Mouse (Mus musculus): ENCODE data around the gene Gm47959. TPM values are rescaled to one million over a fixed set of nuclear protein-coding genes. Genes with fewer than 3 reads are reported as not detected.

Gm47959 gene
- polyA plus RNA-seq, 1 experiment = not detected

GRCm38 (mm10) chr1:83006218-83007179, 6.2 kb downstream of the Gm47959 start:
- Histone ChIP-seq H3K4me3 (replicated peaks; ENCODE audit: insufficient read depth, low read depth, low read length) (no peak overlapping the region), H3K27ac (ENCODE audit: insufficient read depth, low read length) (no peak overlapping the region), H3K27me3 (ENCODE audit: control insufficient read depth, insufficient read depth, low read length) (no peaks in the 10 kb centered on the region), H3K4me1 (ENCODE audit: control insufficient read depth, insufficient read depth, low read length) (no peaks in the 10 kb centered on the region)
- TF ChIP-seq POLR2A (IDR thresholded peaks at IDR 0.05; ENCODE audit: borderline replicate concordance, insufficient read depth, low read length) (no peak), CTCF (IDR thresholded peaks at IDR 0.05; ENCODE audit: borderline replicate concordance, insufficient read depth, low read depth, low read length) (no peak)
- DNase-seq = no peak
- 82% methylated on average over 8 of the region's 8 CpGs for WGBS

GRCm38 (mm10) chr1:83007471-83007870, 7.1 kb downstream of the Gm47959 start:
- no peak for DNase-seq
- H3K4me1 ChIP-seq (ENCODE audit: control insufficient read depth, insufficient read depth, low read length) = no peaks in the 10 kb centered on the region
- whole genome bisulfite sequencing = 52% methylated on average over 6 of the region's 6 CpGs
- no peak overlapping the region for H3K4me3 ChIP-seq (replicated peaks; ENCODE audit: insufficient read depth, low read depth, low read length)
- TF ChIP-seq CTCF (IDR thresholded peaks at IDR 0.05; ENCODE audit: borderline replicate concordance, insufficient read depth, low read depth, low read length) (no peak), POLR2A (IDR thresholded peaks at IDR 0.05; ENCODE audit: borderline replicate concordance, insufficient read depth, low read length) (no peak)
- H3K27me3 ChIP-seq (ENCODE audit: control insufficient read depth, insufficient read depth, low read length) = no peaks in the 10 kb centered on the region
- no peak overlapping the region for H3K27ac ChIP-seq (ENCODE audit: insufficient read depth, low read length)

GRCm38 (mm10) chr1:83014477-83014876, 14.1 kb downstream of the Gm47959 start:
- no peak overlapping the region for H3K4me3 ChIP-seq (replicated peaks; ENCODE audit: insufficient read depth, low read depth, low read length)
- no peaks in the 10 kb centered on the region for H3K4me1 ChIP-seq (ENCODE audit: control insufficient read depth, insufficient read depth, low read length)
- DNase-seq = no peak
- H3K27ac ChIP-seq (ENCODE audit: insufficient read depth, low read length) = no peak overlapping the region
- no peaks in the 10 kb centered on the region for H3K27me3 ChIP-seq (ENCODE audit: control insufficient read depth, insufficient read depth, low read length)
- TF ChIP-seq CTCF (IDR thresholded peaks at IDR 0.05; ENCODE audit: borderline replicate concordance, insufficient read depth, low read depth, low read length) (no peak), POLR2A (IDR thresholded peaks at IDR 0.05; ENCODE audit: borderline replicate concordance, insufficient read depth, low read length) (no peak)
- 94% methylated on average over 3 of the region's 3 CpGs for WGBS

GRCm38 (mm10) chr1:83015329-83015879, 15.1 kb downstream of the Gm47959 start:
- no peaks in the 10 kb centered on the region for H3K4me1 ChIP-seq (ENCODE audit: control insufficient read depth, insufficient read depth, low read length)
- H3K27me3 ChIP-seq (ENCODE audit: control insufficient read depth, insufficient read depth, low read length) = no peaks in the 10 kb centered on the region
- no peak for TF ChIP-seq POLR2A (IDR thresholded peaks at IDR 0.05; ENCODE audit: borderline replicate concordance, insufficient read depth, low read length)
- TF ChIP-seq CTCF (IDR thresholded peaks at IDR 0.05; ENCODE audit: borderline replicate concordance, insufficient read depth, low read depth, low read length) = no peak
- H3K4me3 ChIP-seq (replicated peaks; ENCODE audit: insufficient read depth, low read depth, low read length) = no peak overlapping the region
- no peak for DNase-seq
- 65% methylated on average over 10 of the region's 10 CpGs for WGBS
- H3K27ac ChIP-seq (ENCODE audit: insufficient read depth, low read length) = no peak overlapping the region

- TF ChIP-seq POLR2A (IDR thresholded peaks at IDR 0.05; ENCODE audit: borderline replicate concordance, insufficient read depth, low read length) (no peak), CTCF (IDR thresholded peaks at IDR 0.05; ENCODE audit: borderline replicate concordance, insufficient read depth, low read depth, low read length) (no peak)
- Histone ChIP-seq H3K4me1 (ENCODE audit: control insufficient read depth, insufficient read depth, low read length) (no peaks in the 10 kb centered on the region), H3K27me3 (ENCODE audit: control insufficient read depth, insufficient read depth, low read length) (no peaks in the 10 kb centered on the region), H3K4me3 (replicated peaks; ENCODE audit: insufficient read depth, low read depth, low read length) (no peak overlapping the region), H3K27ac (ENCODE audit: insufficient read depth, low read length) (no peak overlapping the region)
- DNase-seq = no peak
- 67% methylated on average over 1 of the region's 1 CpGs for WGBS
These were observed 16.2 kb downstream of the Gm47959 start for GRCm38 (mm10) chr1:83016556-83016955.

- 60% methylated on average over 1 of the region's 1 CpGs for WGBS
- DNase-seq = no peak
- Histone ChIP-seq H3K4me1 (ENCODE audit: control insufficient read depth, insufficient read depth, low read length) (no peaks in the 10 kb centered on the region), H3K4me3 (replicated peaks; ENCODE audit: insufficient read depth, low read depth, low read length) (no peak overlapping the region), H3K27me3 (ENCODE audit: control insufficient read depth, insufficient read depth, low read length) (no peaks in the 10 kb centered on the region), H3K27ac (ENCODE audit: insufficient read depth, low read length) (no peak overlapping the region)
- TF ChIP-seq CTCF (IDR thresholded peaks at IDR 0.05; ENCODE audit: borderline replicate concordance, insufficient read depth, low read depth, low read length) (no peak), POLR2A (IDR thresholded peaks at IDR 0.05; ENCODE audit: borderline replicate concordance, insufficient read depth, low read length) (no peak)
These were observed 31.6 kb downstream of the Gm47959 start for GRCm38 (mm10) chr1:83031950-83032349.

GRCm38 (mm10) chr1:83032508-83032907, 32.2 kb downstream of the Gm47959 start:
- H3K4me1 ChIP-seq (ENCODE audit: control insufficient read depth, insufficient read depth, low read length) = no peaks in the 10 kb centered on the region
- 92% methylated on average over 6 of the region's 6 CpGs for WGBS
- no peak for DNase-seq

GRCm38 (mm10) chr1:83034509-83034908, 34.2 kb downstream of the Gm47959 start:
- Histone ChIP-seq H3K27ac (ENCODE audit: insufficient read depth, low read length) (no peak overlapping the region), H3K4me1 (ENCODE audit: control insufficient read depth, insufficient read depth, low read length) (no peaks in the 10 kb centered on the region), H3K27me3 (ENCODE audit: control insufficient read depth, insufficient read depth, low read length) (no peaks in the 10 kb centered on the region), H3K4me3 (replicated peaks; ENCODE audit: insufficient read depth, low read depth, low read length) (no peak overlapping the region)
- TF ChIP-seq CTCF (IDR thresholded peaks at IDR 0.05; ENCODE audit: borderline replicate concordance, insufficient read depth, low read depth, low read length) = no peak
- no peak for TF ChIP-seq POLR2A (IDR thresholded peaks at IDR 0.05; ENCODE audit: borderline replicate concordance, insufficient read depth, low read length)
- 59% methylated on average over 5 of the region's 5 CpGs for WGBS
- DNase-seq = no peak

More at GRCm38 (mm10) chr1:83032508-83032907, 32.2 kb downstream of the Gm47959 start:
- H3K27me3 ChIP-seq (ENCODE audit: control insufficient read depth, insufficient read depth, low read length) = no peaks in the 10 kb centered on the region
- no peak overlapping the region for H3K4me3 ChIP-seq (replicated peaks; ENCODE audit: insufficient read depth, low read depth, low read length)
- TF ChIP-seq POLR2A (IDR thresholded peaks at IDR 0.05; ENCODE audit: borderline replicate concordance, insufficient read depth, low read length) = no peak
- no peak for TF ChIP-seq CTCF (IDR thresholded peaks at IDR 0.05; ENCODE audit: borderline replicate concordance, insufficient read depth, low read depth, low read length)
- H3K27ac ChIP-seq (ENCODE audit: insufficient read depth, low read length) = no peak overlapping the region
